Mouse (Mus musculus) right cerebral cortex, adult 18-20 months (tissue): ENCODE data around the gene Slc2a8.

Experiments
- DNase-seq: peaks from one replicate; pipeline ENCODE4 v3.0.0; 2022; ENCODE audit warnings: mixed read lengths

Gene Slc2a8

GRCm38 (mm10) chr2:32928235-32928946 is 53.5 kb downstream of the Slc2a8 start:
- DNase-seq, result peak; percentile 80

- no peak for DNase-seq
Measured at GRCm38 (mm10) chr2:32927624-32928234, 54.2 kb downstream of the Slc2a8 start.

- DNase-seq, result no peak
Measured at GRCm38 (mm10) chr2:32926330-32927075, 55.4 kb downstream of the Slc2a8 start.

- DNase-seq, result no peak
Measured at GRCm38 (mm10) chr2:32924306-32924844, 57.5 kb downstream of the Slc2a8 start.

- no peak for DNase-seq
Measured at GRCm38 (mm10) chr2:32923551-32924250, 58.2 kb downstream of the Slc2a8 start.
